Mouse (Mus musculus): ENCODE data around the gene Ap1m2.

DNA sequence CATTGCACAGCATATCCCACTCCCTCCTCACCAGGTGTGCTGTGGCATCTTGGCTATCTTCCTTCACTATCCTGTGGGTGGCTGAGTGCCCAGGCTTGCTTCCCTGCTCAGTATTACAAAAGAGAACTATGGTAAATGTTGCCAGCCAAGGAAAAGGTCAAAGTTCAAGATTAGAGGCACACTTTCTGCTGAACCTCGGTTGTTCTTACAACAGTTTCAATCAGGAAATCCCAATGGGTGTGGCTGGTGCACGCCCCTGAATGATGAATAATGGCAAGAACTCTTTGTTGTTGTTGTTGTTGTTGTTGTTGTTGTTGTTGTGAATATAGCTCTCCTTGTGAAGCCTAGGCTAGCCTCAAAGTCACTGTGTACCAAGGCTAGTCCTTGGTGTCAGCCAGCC, 50.3 kb downstream of the Ap1m2 start:
- TF ChIP-seq CTCF (IDR thresholded peaks at IDR 0.05; ENCODE audit: borderline replicate concordance, insufficient read depth, low read depth, low read length) (no peak), POLR2A (IDR thresholded peaks at IDR 0.05; ENCODE audit: borderline replicate concordance, insufficient read depth, low read length) (no peak)

Data from cerebellum, adult 2 months (tissue).